Mouse (Mus musculus) G1E (cell line): ENCODE data around the gene Slc16a8. TPM values are rescaled to one million over a fixed set of nuclear protein-coding genes. Genes with fewer than 3 reads are reported as not detected.

Experiments
- ATAC-seq: 2 replicates; pipeline ENCODE4 v1.8.0; 2016; ENCODE audit warnings: mild to moderate bottlenecking; ENCODE audit not compliant: insufficient number of reproducible peaks, poor library complexity, low FRiP score, severe bottlenecking; ENCODE audit errors: extremely low read depth
- DNase-seq: peaks from one replicate; pipeline ENCODE4 v3.0.0; 2012; ENCODE audit warnings: low spot score
- H3K27me3 ChIP-seq: 2 replicates; pipeline ENCODE4 v1.6.1; 2012; ENCODE audit warnings: mild to moderate bottlenecking, low read length, inconsistent platforms; ENCODE audit not compliant: insufficient read depth
- H3K36me3 ChIP-seq: replicated peaks from 2 replicates; pipeline ENCODE3; 2012; ENCODE audit warnings: mild to moderate bottlenecking, inconsistent platforms
- H3K4me1 ChIP-seq: 2 replicates; pipeline ENCODE4 v1.6.1; 2012; ENCODE audit warnings: low read depth, low read length, inconsistent platforms, mixed read lengths; ENCODE audit not compliant: insufficient read depth
- H3K4me3 ChIP-seq: 2 replicates; pipeline ENCODE4 v1.5.1; 2012; ENCODE audit warnings: low read depth, mild to moderate bottlenecking, inconsistent platforms, low read length, moderate library complexity, mixed read lengths
- H3K9me3 ChIP-seq: replicated peaks from 2 replicates; pipeline ENCODE4 v1.6.1; 2012; ENCODE audit warnings: inconsistent platforms
- CTCF ChIP-seq: IDR thresholded peaks from 2 replicates; pipeline ENCODE4 v1.5.1; 2012; ENCODE audit warnings: low read depth, low read length, inconsistent platforms, mixed read lengths
- GATA1 ChIP-seq: IDR thresholded peaks from 2 replicates; pipeline ENCODE4 v1.6.1; 2012; ENCODE audit warnings: borderline replicate concordance, low read length, inconsistent platforms, mixed read lengths
- GATA2 ChIP-seq: IDR thresholded peaks from 2 replicates; pipeline ENCODE4 v1.6.1; 2012; ENCODE audit warnings: low read depth, low read length, inconsistent platforms, borderline replicate concordance
- POLR2AphosphoS5 ChIP-seq: IDR thresholded peaks from 2 replicates; pipeline ENCODE4 v1.6.1; 2012; ENCODE audit warnings: low read depth, low read length, inconsistent platforms; ENCODE audit not compliant: insufficient replicate concordance
- TAL1 ChIP-seq: conservative IDR thresholded peaks from 2 replicates; pipeline ENCODE4 v1.6.1; 2012; ENCODE audit warnings: low read depth, low read length, inconsistent platforms, mixed read lengths
- polyA plus RNA-seq: library from polyadenylated mRNA; stranded (reverse); fragments of >175 nt; gene quantifications from 2 replicates; pipeline ENCODE4 v1.2.3, GENCODE M21; 2012
- total RNA-seq, 2 experiments: library from RNA; stranded (forward) in 1 of 2; stranded (reverse) in 1 of 2; fragments of 200-1000 nt in 1 of 2; fragments of >200 nt in 1 of 2; fragmentation: Nextera tagmentation in 1 of 2; gene quantifications; 2 replicates each; pipeline ENCODE4 v1.2.3; 2014 to 2017

The Slc16a8 gene
- total and polyA plus RNA-seq, 3 experiments, result not detected

GRCm38 (mm10) chr15:79250236-79250635, 4.3 kb downstream of the Slc16a8 start:
- peaks cover 6% of the 10 kb centered on the region for H3K27me3 ChIP-seq
- DNase-seq, result no peak
- peaks cover 73% of the 10 kb centered on the region for H3K36me3 ChIP-seq
- ATAC-seq, result no peak
- peaks cover 3% of the 10 kb centered on the region; the same call in 1 of the 2 replicates for H3K9me3 ChIP-seq
- no peaks in the 10 kb centered on the region for H3K4me1 ChIP-seq
- TF ChIP-seq GATA1, result no peak
- TF ChIP-seq CTCF, result no peak
- no peak for TF ChIP-seq GATA2
- no peak for TF ChIP-seq POLR2AphosphoS5
- TF ChIP-seq TAL1, result no peak
- H3K4me3 ChIP-seq, result no peak overlapping the region

- Histone ChIP-seq H3K27me3 (no peaks in the 10 kb centered on the region), H3K4me1 (peaks cover 16% of the 10 kb centered on the region), H3K4me3 (no peak overlapping the region), H3K9me3 (0 out of 2 replicates have a peak, but pooled peaks cover 2% of the 10 kb centered on the region), H3K36me3 (peaks cover 96% of the 10 kb centered on the region)
- TF ChIP-seq GATA2, result no peak
- TF ChIP-seq CTCF, result no peak
- TF ChIP-seq TAL1, result no peak
- TF ChIP-seq GATA1, result no peak
- TF ChIP-seq POLR2AphosphoS5, result no peak
- DNase-seq (no peak), ATAC-seq (no peak)
Measured at GRCm38 (mm10) chr15:79245321-79245720, 9.2 kb downstream of the Slc16a8 start.

GRCm38 (mm10) chr15:79244071-79244893, 10.3 kb downstream of the Slc16a8 start:
- ATAC-seq (no peak), DNase-seq (no peak)
- Histone ChIP-seq H3K27me3 (no peaks in the 10 kb centered on the region), H3K4me3 (no peak overlapping the region), H3K4me1 (peaks cover 16% of the 10 kb centered on the region), H3K36me3 (peaks cover 96% of the 10 kb centered on the region), H3K9me3 (0 out of 2 replicates have a peak, but pooled peaks cover 2% of the 10 kb centered on the region)
- TF ChIP-seq TAL1 (no peak), GATA1 (no peak), POLR2AphosphoS5 (no peak), CTCF (no peak), GATA2 (no peak)

GRCm38 (mm10) chr15:79243234-79244042, 11.1 kb downstream of the Slc16a8 start:
- peak; percentile 94 for TF ChIP-seq CTCF
- no peak for TF ChIP-seq GATA1
- TF ChIP-seq POLR2AphosphoS5, result no peak
- no peak for TF ChIP-seq TAL1
- TF ChIP-seq GATA2, result no peak
- H3K4me1 ChIP-seq, result peaks cover 16% of the 10 kb centered on the region
- no peak overlapping the region for H3K4me3 ChIP-seq
- ATAC-seq (peak; percentile 84), DNase-seq (peak; percentile 78)
- peaks cover 96% of the 10 kb centered on the region for H3K36me3 ChIP-seq
- no peaks in the 10 kb centered on the region for H3K27me3 ChIP-seq
- 0 out of 2 replicates have a peak, but pooled peaks cover 2% of the 10 kb centered on the region for H3K9me3 ChIP-seq

- peaks cover 96% of the 10 kb centered on the region for H3K36me3 ChIP-seq
- H3K4me1 ChIP-seq, result peaks cover 16% of the 10 kb centered on the region
- no peak for ATAC-seq
Measured at GRCm38 (mm10) chr15:79242574-79243233, 11.9 kb downstream of the Slc16a8 start.

More at GRCm38 (mm10) chr15:79242574-79243233, 11.9 kb downstream of the Slc16a8 start:
- Histone ChIP-seq H3K9me3 (0 out of 2 replicates have a peak, but pooled peaks cover 2% of the 10 kb centered on the region), H3K27me3 (no peaks in the 10 kb centered on the region), H3K4me3 (no peak overlapping the region)
- no peak for DNase-seq
- TF ChIP-seq CTCF (no peak), TAL1 (no peak), GATA2 (no peak), POLR2AphosphoS5 (no peak), GATA1 (no peak)
